Mouse (Mus musculus) left cerebral cortex, postnatal 14 days (tissue): ENCODE measurements around the gene Rora. TPM values are rescaled to one million over a fixed set of nuclear protein-coding genes. Genes with fewer than 3 reads are reported as not detected.
A peak's percentile ranks its signal among the peaks of the same experiment; 100 is the strongest.

ENCODE experiments used
- DNase-seq, 2 experiments: peaks; one replicate each; pipeline ENCODE4 v3.0.0; 2021 to 2022; ENCODE audit warnings: low spot score in 2 of 2, mixed read lengths in 1 of 2
- intact Hi-C: fragments of 180-260 bp; cut with DNase I; formaldehyde crosslinking; loops from one replicate; pipeline ENCODE4 v1.15.1; 2025
- total RNA-seq, 2 experiments: library from RNA; stranded (reverse); gene quantifications; 2 replicates each; pipeline ENCODE4 v1.2.3; 2021

The Rora gene
- total RNA-seq, 2 experiments from 2014 or later: 50.0 to 66.1 TPM

- DNase-seq: no peak
- intact Hi-C loops: no loop called here
These were observed 623.7 kb downstream of the Rora start for GRCm38 (mm10) chr9:69277256-69277655.

GRCm38 (mm10) chr9:69285011-69285410 is 631.4 kb downstream of the Rora start:
- intact Hi-C loops: no loop called here

GRCm38 (mm10) chr9:69288113-69288512 is 634.5 kb downstream of the Rora start:
- intact Hi-C loops: no loop called here
- no peak for DNase-seq

More at GRCm38 (mm10) chr9:69285011-69285410, 631.4 kb downstream of the Rora start:
- DNase-seq: no peak

GRCm38 (mm10) chr9:69288586-69288985 is 635.0 kb downstream of the Rora start:
- no peak for DNase-seq
- intact Hi-C loops: no loop called here

GRCm38 (mm10) chr9:69289056-69290017 is 635.8 kb downstream of the Rora start:
- intact Hi-C loops: loop anchor here (10.0 kb wide), 3 partner anchors 335 to 1275 kb away; no protein-coding TSS in a partner anchor
- DNase-seq: peak; percentile 60 to 77

- intact Hi-C loops: loop anchor here (10.0 kb wide), 3 partner anchors 335 to 1275 kb away; no protein-coding TSS in a partner anchor
- no peak for DNase-seq
These were observed 636.7 kb downstream of the Rora start for GRCm38 (mm10) chr9:69290018-69290880.

- DNase-seq: no peak
- intact Hi-C loops: loop anchor here (10.0 kb wide), 3 partner anchors 336 to 1276 kb away; no protein-coding TSS in a partner anchor
These were observed 637.4 kb downstream of the Rora start for GRCm38 (mm10) chr9:69290881-69291450.

GRCm38 (mm10) chr9:69291451-69291850 is 637.9 kb downstream of the Rora start:
- intact Hi-C loops: loop anchor here (10.0 kb wide), 3 partner anchors 337 to 1277 kb away; no protein-coding TSS in a partner anchor
- no peak for DNase-seq

- intact Hi-C loops: loop anchor here (10.0 kb wide), 3 partner anchors 338 to 1278 kb away; no protein-coding TSS in a partner anchor
- no peak for DNase-seq
These were observed 638.8 kb downstream of the Rora start for GRCm38 (mm10) chr9:69292353-69292752.

GRCm38 (mm10) chr9:69292776-69293687 is 639.4 kb downstream of the Rora start:
- intact Hi-C loops: loop anchor here (10.0 kb wide), 3 partner anchors 338 to 1278 kb away; no protein-coding TSS in a partner anchor
- DNase-seq: no peak

- intact Hi-C loops: loop anchor here (10.0 kb wide), 3 partner anchors 339 to 1279 kb away; no protein-coding TSS in a partner anchor
- no peak for DNase-seq
These were observed 640.1 kb downstream of the Rora start for GRCm38 (mm10) chr9:69293688-69294074.

GRCm38 (mm10) chr9:69294426-69294825 is 640.8 kb downstream of the Rora start:
- no peak for DNase-seq
- intact Hi-C loops: loop anchor here (10.0 kb wide), 3 partner anchors 340 to 1280 kb away; no protein-coding TSS in a partner anchor

- DNase-seq: no peak
- intact Hi-C loops: loop anchor here (10.0 kb wide), 3 partner anchors 340 to 1280 kb away; no protein-coding TSS in a partner anchor
These were observed 641.3 kb downstream of the Rora start for GRCm38 (mm10) chr9:69294856-69295255.

GRCm38 (mm10) chr9:69295826-69296225 is 642.2 kb downstream of the Rora start:
- intact Hi-C loops: loop anchor here (10.0 kb wide), 3 partner anchors 341 to 1281 kb away; no protein-coding TSS in a partner anchor
- DNase-seq: no peak

GRCm38 (mm10) chr9:69296418-69296817 is 642.8 kb downstream of the Rora start:
- intact Hi-C loops: loop anchor here (10.0 kb wide), 3 partner anchors 342 to 1282 kb away; no protein-coding TSS in a partner anchor
- peak; percentile 72 to 77 for DNase-seq

- DNase-seq: no peak
- intact Hi-C loops: loop anchor here (10.0 kb wide), 3 partner anchors 343 to 1283 kb away; no protein-coding TSS in a partner anchor
These were observed 644.3 kb downstream of the Rora start for GRCm38 (mm10) chr9:69297766-69298375.
